Mouse (Mus musculus): ENCODE data around the gene Cd300a. TPM values are rescaled to one million over a fixed set of nuclear protein-coding genes. Genes with fewer than 3 reads are reported as not detected.

Cd300a gene
- polyA plus RNA-seq, 1 experiment: 5.2 TPM

GRCm38 (mm10) chr11:114917120-114917519, 27.3 kb downstream of the Cd300a start:
- WGBS: 90% methylated on average over 6 of the region's 6 CpGs
- DNase-seq: no peak
- Histone ChIP-seq H3K4me3 (replicated peaks; ENCODE audit: insufficient read depth, low read depth, low read length) (no peak overlapping the region), H3K27me3 (ENCODE audit: control insufficient read depth, insufficient read depth, low read length) (no peaks in the 10 kb centered on the region), H3K27ac (ENCODE audit: insufficient read depth, low read length) (no peak overlapping the region), H3K4me1 (ENCODE audit: control insufficient read depth, insufficient read depth, low read length) (peaks cover 6% of the 10 kb centered on the region)
- TF ChIP-seq POLR2A (IDR thresholded peaks at IDR 0.05; ENCODE audit: borderline replicate concordance, insufficient read depth, low read length) (no peak), CTCF (IDR thresholded peaks at IDR 0.05; ENCODE audit: borderline replicate concordance, insufficient read depth, low read depth, low read length) (no peak)

GRCm38 (mm10) chr11:114922439-114922838, 32.6 kb downstream of the Cd300a start:
- H3K4me1 ChIP-seq (ENCODE audit: control insufficient read depth, insufficient read depth, low read length): peaks cover 4% of the 10 kb centered on the region
- TF ChIP-seq CTCF (IDR thresholded peaks at IDR 0.05; ENCODE audit: borderline replicate concordance, insufficient read depth, low read depth, low read length) (no peak), POLR2A (IDR thresholded peaks at IDR 0.05; ENCODE audit: borderline replicate concordance, insufficient read depth, low read length) (peak; percentile 19; the same call in 1 of the 2 replicates)
- peak; percentile 87 to 91 for DNase-seq
- no peak overlapping the region for H3K27ac ChIP-seq (ENCODE audit: insufficient read depth, low read length)
- no peaks in the 10 kb centered on the region for H3K27me3 ChIP-seq (ENCODE audit: control insufficient read depth, insufficient read depth, low read length)
- 28% methylated on average over 4 of the region's 4 CpGs for WGBS
- H3K4me3 ChIP-seq (replicated peaks; ENCODE audit: insufficient read depth, low read depth, low read length): no peak overlapping the region

GRCm38 (mm10) chr11:114923961-114924360, 34.1 kb downstream of the Cd300a start:
- peaks cover 4% of the 10 kb centered on the region for H3K4me1 ChIP-seq (ENCODE audit: control insufficient read depth, insufficient read depth, low read length)
- H3K27me3 ChIP-seq (ENCODE audit: control insufficient read depth, insufficient read depth, low read length): no peaks in the 10 kb centered on the region
- H3K27ac ChIP-seq (ENCODE audit: insufficient read depth, low read length): no peak overlapping the region
- no peak overlapping the region for H3K4me3 ChIP-seq (replicated peaks; ENCODE audit: insufficient read depth, low read depth, low read length)
- DNase-seq: peak in 1 of 2 experiments; percentile 35
- TF ChIP-seq CTCF (IDR thresholded peaks at IDR 0.05; ENCODE audit: borderline replicate concordance, insufficient read depth, low read depth, low read length) (peak; percentile 6; the same call in 1 of the 2 replicates), POLR2A (IDR thresholded peaks at IDR 0.05; ENCODE audit: borderline replicate concordance, insufficient read depth, low read length) (no peak)
- 87% methylated on average over 4 of the region's 4 CpGs for WGBS

- no peaks in the 10 kb centered on the region for H3K27me3 ChIP-seq (ENCODE audit: control insufficient read depth, insufficient read depth, low read length)
- DNase-seq: peak in 1 of 2 experiments; percentile 3
Observed at GRCm38 (mm10) chr11:114929581-114929980, 39.7 kb downstream of the Cd300a start.

GRCm38 (mm10) chr11:114931041-114931440, 41.2 kb downstream of the Cd300a start:
- Histone ChIP-seq H3K27me3 (ENCODE audit: control insufficient read depth, insufficient read depth, low read length) (no peaks in the 10 kb centered on the region), H3K4me3 (replicated peaks; ENCODE audit: insufficient read depth, low read depth, low read length) (no peak overlapping the region), H3K4me1 (ENCODE audit: control insufficient read depth, insufficient read depth, low read length) (peaks cover 13% of the 10 kb centered on the region), H3K27ac (ENCODE audit: insufficient read depth, low read length) (no peak overlapping the region)
- WGBS: 88% methylated on average over 5 of the region's 5 CpGs
- DNase-seq: peak in 1 of 2 experiments; percentile 4
- no peak for TF ChIP-seq CTCF (IDR thresholded peaks at IDR 0.05; ENCODE audit: borderline replicate concordance, insufficient read depth, low read depth, low read length)
- TF ChIP-seq POLR2A (IDR thresholded peaks at IDR 0.05; ENCODE audit: borderline replicate concordance, insufficient read depth, low read length): no peak

More at GRCm38 (mm10) chr11:114929581-114929980, 39.7 kb downstream of the Cd300a start:
- WGBS: 80% methylated on average over 2 of the region's 2 CpGs
- TF ChIP-seq POLR2A (IDR thresholded peaks at IDR 0.05; ENCODE audit: borderline replicate concordance, insufficient read depth, low read length) (no peak), CTCF (IDR thresholded peaks at IDR 0.05; ENCODE audit: borderline replicate concordance, insufficient read depth, low read depth, low read length) (no peak)
- Histone ChIP-seq H3K27ac (ENCODE audit: insufficient read depth, low read length) (no peak overlapping the region), H3K4me1 (ENCODE audit: control insufficient read depth, insufficient read depth, low read length) (peaks cover 11% of the 10 kb centered on the region), H3K4me3 (replicated peaks; ENCODE audit: insufficient read depth, low read depth, low read length) (no peak overlapping the region)

GRCm38 (mm10) chr11:114933591-114933990, 43.8 kb downstream of the Cd300a start:
- 83% methylated on average over 4 of the region's 4 CpGs for WGBS
- peak in 1 of 2 experiments; percentile 12 for DNase-seq
- no peaks in the 10 kb centered on the region for H3K27me3 ChIP-seq (ENCODE audit: control insufficient read depth, insufficient read depth, low read length)
- TF ChIP-seq CTCF (IDR thresholded peaks at IDR 0.05; ENCODE audit: borderline replicate concordance, insufficient read depth, low read depth, low read length): no peak
- no peak for TF ChIP-seq POLR2A (IDR thresholded peaks at IDR 0.05; ENCODE audit: borderline replicate concordance, insufficient read depth, low read length)
- H3K4me3 ChIP-seq (replicated peaks; ENCODE audit: insufficient read depth, low read depth, low read length): no peak overlapping the region
- H3K27ac ChIP-seq (ENCODE audit: insufficient read depth, low read length): no peak overlapping the region
- peaks cover 13% of the 10 kb centered on the region for H3K4me1 ChIP-seq (ENCODE audit: control insufficient read depth, insufficient read depth, low read length)

GRCm38 (mm10) chr11:114934144-114934543, 44.3 kb downstream of the Cd300a start, which contains the start of gene Cd300lb:
Gene Cd300lb, minus strand, starts transcription at chr11:114934386.
- Histone ChIP-seq H3K27ac (ENCODE audit: insufficient read depth, low read length) (no peak within 1 kb of the TSS; the same call in 1 of the 2 replicates), H3K27me3 (ENCODE audit: control insufficient read depth, insufficient read depth, low read length) (no peaks in the 10 kb centered on the region), H3K4me1 (ENCODE audit: control insufficient read depth, insufficient read depth, low read length) (peaks cover 13% of the 10 kb centered on the region), H3K4me3 (replicated peaks; ENCODE audit: insufficient read depth, low read depth, low read length) (no peak within 1 kb of the TSS)
- DNase-seq: peak; percentile 54 to 70
- 20% methylated on average over 6 of the region's 6 CpGs for WGBS
- no peak for TF ChIP-seq CTCF (IDR thresholded peaks at IDR 0.05; ENCODE audit: borderline replicate concordance, insufficient read depth, low read depth, low read length)
- no peak for TF ChIP-seq POLR2A (IDR thresholded peaks at IDR 0.05; ENCODE audit: borderline replicate concordance, insufficient read depth, low read length)

Other genes starting within 250 kb of the Cd300a start
- 1,362 and 1,509 TPM in 2 replicates for gene Rpl38, start 221.5 kb upstream of the Cd300a start, polyA plus RNA-seq (2012; rRNA removed)
- gene Ttyh2, start 214.6 kb upstream of the Cd300a start, polyA plus RNA-seq (2012; rRNA removed): 81.2 and 92.5 TPM in 2 replicates
- gene Dnaic2, start 162.6 kb upstream of the Cd300a start, polyA plus RNA-seq (2012; rRNA removed): 3.9 and 5.0 TPM in 2 replicates
- gene Kif19a, start 124.7 kb upstream of the Cd300a start, polyA plus RNA-seq (2012; rRNA removed): 4.9 and 5.1 TPM in 2 replicates
- 78.3 and 81.3 TPM in 2 replicates for gene Btbd17, start 94.1 kb upstream of the Cd300a start, polyA plus RNA-seq (2012; rRNA removed)
- gene Gpr142, start 91.1 kb upstream of the Cd300a start, polyA plus RNA-seq (2012; rRNA removed): 0.29 and 0.64 TPM in 2 replicates
- gene Gprc5c, start 38.9 kb upstream of the Cd300a start, polyA plus RNA-seq (2012; rRNA removed): 62.9 and 71.8 TPM in 2 replicates
- 0.44 and 0.71 TPM in 2 replicates for gene Cd300lb, start 44.3 kb downstream of the Cd300a start, polyA plus RNA-seq (2012; rRNA removed)
- 0.18 TPM in 1 of 2 replicates, not detected in the other for gene Cd300c, start 79.1 kb downstream of the Cd300a start, polyA plus RNA-seq (2012; rRNA removed)
- 0.11 and 0.13 TPM in 2 replicates for gene Cd300ld, start 99.9 kb downstream of the Cd300a start, polyA plus RNA-seq (2012; rRNA removed)
- 2.3 and 3.2 TPM in 2 replicates for gene Cd300c2, start 111.8 kb downstream of the Cd300a start, polyA plus RNA-seq (2012; rRNA removed)
- not detected in 2 replicates for gene Cd300ld2, start 126.2 kb downstream of the Cd300a start, polyA plus RNA-seq (2012; rRNA removed)
- 0.49 and 0.59 TPM in 2 replicates for gene Cd300ld4, start 137.0 kb downstream of the Cd300a start, polyA plus RNA-seq (2012; rRNA removed)
- 0.44 and 0.84 TPM in 2 replicates for gene Cd300ld5, start 147.7 kb downstream of the Cd300a start, polyA plus RNA-seq (2012; rRNA removed)
- gene Cd300ld3, start 158.4 kb downstream of the Cd300a start, polyA plus RNA-seq (2012; rRNA removed): 1.7 TPM in 2 replicates
- gene Cd300e, start 172.1 kb downstream of the Cd300a start, polyA plus RNA-seq (2012; rRNA removed): 0.11 and 0.24 TPM in 2 replicates
- 40.2 and 44.4 TPM in 2 replicates for gene Rab37, start 201.4 kb downstream of the Cd300a start, polyA plus RNA-seq (2012; rRNA removed)
- 0.57 and 0.72 TPM in 2 replicates for gene Cd300lf, start 244.0 kb downstream of the Cd300a start, polyA plus RNA-seq (2012; rRNA removed)